Mouse (Mus musculus) hematopoietic multipotent progenitor cell, adult 10-12 weeks (in vitro differentiated cells): ENCODE data around the gene Clca3a1. TPM values are rescaled to one million over a fixed set of nuclear protein-coding genes. Genes with fewer than 3 reads are reported as not detected.

Experiments
- polyA plus RNA-seq: library from polyadenylated mRNA; stranded (reverse); fragments of >175 nt; gene quantifications from 2 replicates; pipeline ENCODE4 v1.2.3, GENCODE M21; 2012; ENCODE audit warnings: low replicate concordance

Gene Clca3a1
- 0.35 TPM in 1 of 2 replicates, not detected in the other for polyA plus RNA-seq

DNA sequence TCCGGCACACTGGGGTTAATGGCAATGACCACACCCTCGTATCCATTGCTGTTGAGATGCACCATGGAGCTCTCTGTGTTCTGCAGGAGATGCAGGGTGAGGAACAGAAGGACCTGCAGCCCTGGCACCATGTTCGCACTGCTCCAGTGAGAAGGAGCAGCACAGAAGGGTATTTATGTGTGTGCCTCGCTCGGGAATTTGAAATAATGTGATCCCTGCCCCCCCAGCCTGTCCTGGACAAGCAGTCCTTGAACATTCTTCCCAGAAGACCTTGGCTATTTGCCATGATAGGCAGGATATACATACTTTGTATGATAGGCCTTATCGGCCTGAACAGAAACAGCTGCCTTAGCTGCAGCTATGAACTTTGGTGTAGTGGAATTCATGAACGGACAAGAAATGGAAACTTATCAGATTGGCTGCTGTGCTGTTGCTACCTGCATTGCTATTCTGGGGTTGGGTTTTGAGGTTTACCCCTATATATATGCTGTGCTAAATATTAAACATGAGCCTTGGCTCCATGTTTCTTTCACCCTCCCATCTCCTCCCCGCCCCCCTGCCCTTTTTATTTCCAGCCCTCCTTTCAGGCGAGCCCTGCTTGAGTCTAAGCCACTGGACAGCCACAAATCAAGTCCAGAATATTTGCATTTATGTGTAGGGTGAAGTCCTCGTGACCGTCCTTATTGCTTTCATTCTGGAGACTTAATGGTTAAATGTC lies at the start of gene Clca3a1:
Gene Clca3a1, minus strand, starts transcription at position 386 of the 718 bp plus-strand sequence.

DNA sequence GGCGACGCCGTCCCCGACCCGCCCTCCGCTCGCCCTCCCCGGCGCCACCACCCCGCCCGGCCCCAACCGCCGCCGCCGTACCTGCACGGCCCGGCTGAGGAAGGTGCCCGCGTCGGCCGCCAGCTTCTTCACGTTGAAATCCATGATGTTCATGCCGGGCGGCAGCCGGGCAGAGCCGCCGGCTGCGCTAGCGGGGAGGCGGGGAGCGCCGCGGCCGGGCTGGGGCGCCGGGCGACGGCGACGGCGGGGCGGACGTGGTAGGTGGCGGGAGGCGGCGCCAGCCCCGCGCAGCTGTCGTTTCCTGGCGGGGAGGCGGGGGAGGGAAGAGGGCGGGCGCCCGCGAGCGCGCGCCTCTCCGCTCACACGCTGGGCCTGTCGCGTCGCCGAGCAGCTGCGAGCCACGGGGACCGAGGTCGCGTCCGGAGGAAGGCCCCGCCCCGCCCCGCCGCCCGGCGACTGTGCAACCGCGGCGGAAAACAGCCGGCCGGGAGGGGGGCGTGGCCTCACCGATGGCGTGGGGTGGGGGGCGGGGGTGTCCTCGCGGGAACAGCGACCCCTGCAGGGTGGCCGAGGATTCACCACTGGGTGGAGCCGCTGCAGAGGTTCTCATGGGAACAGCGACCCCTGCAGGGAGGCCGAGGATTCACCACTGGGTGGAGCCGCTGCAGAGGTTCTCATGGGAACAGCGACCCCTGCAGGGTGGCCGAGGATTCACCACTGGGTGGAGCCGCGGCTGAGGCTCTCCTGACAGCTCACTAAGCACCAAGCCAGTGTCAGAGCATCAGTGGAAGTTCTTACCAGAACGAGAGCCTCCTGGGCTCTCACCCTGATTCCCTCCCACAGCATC lies 40.7 kb downstream of the Clca3a1 start, which contains the start of gene Sh3glb1:
Gene Sh3glb1, minus strand, starts transcription at position 435 of the 847 bp plus-strand sequence.

Other genes starting within 250 kb of the Clca3a1 start
- gene Hs2st1, start 190.8 kb downstream of the Clca3a1 start, polyA plus RNA-seq: 2.0 and 3.0 TPM in 2 replicates
- 16.4 and 25.5 TPM in 2 replicates for gene Selenof, start 190.7 kb downstream of the Clca3a1 start, polyA plus RNA-seq
- 58.3 and 86.5 TPM in 2 replicates for gene Sh3glb1, start 40.6 kb downstream of the Clca3a1 start, polyA plus RNA-seq
- gene Clca3a2, start 58.5 kb upstream of the Clca3a1 start, polyA plus RNA-seq: not detected in 2 replicates
- gene Clca3b, start 88.4 kb upstream of the Clca3a1 start, polyA plus RNA-seq: not detected in 2 replicates
- not detected in 2 replicates for gene Clca4b, start 171.6 kb upstream of the Clca3a1 start, polyA plus RNA-seq
- gene Clca4a, start 214.1 kb upstream of the Clca3a1 start, polyA plus RNA-seq: not detected in 2 replicates